Mouse (Mus musculus): ENCODE measurements around the gene Raver2. TPM values are rescaled to one million over a fixed set of nuclear protein-coding genes. Genes with fewer than 3 reads are reported as not detected.
A peak's percentile ranks its signal among the peaks of the same experiment; 100 is the strongest.

The Raver2 gene
- total RNA-seq, 1 experiment = 8.8 TPM

DNA sequence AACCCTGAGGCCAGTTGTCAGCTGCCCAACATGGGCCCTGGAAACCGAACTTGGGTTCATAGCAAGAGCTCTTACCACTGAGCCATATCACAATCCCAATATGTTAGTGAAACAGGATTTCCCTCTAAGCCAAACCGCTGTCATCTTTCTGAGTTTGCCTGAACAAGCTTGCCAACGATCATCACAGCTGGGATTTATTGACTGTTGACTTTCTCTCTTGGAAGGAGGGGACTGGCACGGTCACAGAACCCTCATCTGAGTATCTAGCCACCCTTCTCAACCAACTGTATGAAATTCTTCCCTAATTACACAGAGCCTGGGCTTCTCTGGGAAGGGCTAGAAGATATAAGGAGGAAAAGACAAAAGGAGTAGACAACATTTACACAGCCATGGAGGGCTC is 22.2 kb upstream of the Raver2 start:
- Histone ChIP-seq H3K4me1 (ENCODE audit: control insufficient read depth in 2 of 2, insufficient read depth in 2 of 2, low read length in 2 of 2, poor library complexity in 1 of 2) (no peaks in the 10 kb centered on the region), H3K9ac (ENCODE audit: insufficient read depth, low read depth, low read length, poor library complexity, severe bottlenecking) (no peak overlapping the region), H3K9me3 (ENCODE audit: control insufficient read depth, insufficient read depth, low read depth, low read length) (no peaks in the 10 kb centered on the region), H3K36me3 (ENCODE audit: control insufficient read depth, insufficient read depth, low read length, poor library complexity, severe bottlenecking) (no peaks in the 10 kb centered on the region), H3K4me3 (ENCODE audit: insufficient read depth in 1 of 2, low read depth in 1 of 2, low read length in 2 of 2, poor library complexity in 1 of 2, severe bottlenecking in 1 of 2) (no peak overlapping the region), H3K27ac (ENCODE audit: insufficient read depth, low read depth, low read length, poor library complexity, severe bottlenecking) (no peak overlapping the region)
- TF ChIP-seq CHD2 (IDR thresholded peaks at IDR 0.05; ENCODE audit: low read depth, low read length) = no peak
- no peak for TF ChIP-seq HCFC1 (IDR thresholded peaks at IDR 0.05; ENCODE audit: borderline replicate concordance, insufficient read depth, low read length)
- TF ChIP-seq ZC3H11A (IDR thresholded peaks at IDR 0.05; ENCODE audit: borderline replicate concordance, low read depth, low read length) = no peak
- no peak for TF ChIP-seq MAFK (IDR thresholded peaks at IDR 0.05; ENCODE audit: insufficient read depth, low read depth, low read length)
- no peak for TF ChIP-seq ZNF384 (IDR thresholded peaks at IDR 0.05; ENCODE audit: low read depth, low read length)
- in situ Hi-C loops (cut with MboI; ENCODE audit: low sequenced_read_pairs in 2 of 2, unreplicated experiment in 2 of 2) = no loop called here
- DNase-seq (ENCODE audit: low read depth, low spot score) = no peak

DNA sequence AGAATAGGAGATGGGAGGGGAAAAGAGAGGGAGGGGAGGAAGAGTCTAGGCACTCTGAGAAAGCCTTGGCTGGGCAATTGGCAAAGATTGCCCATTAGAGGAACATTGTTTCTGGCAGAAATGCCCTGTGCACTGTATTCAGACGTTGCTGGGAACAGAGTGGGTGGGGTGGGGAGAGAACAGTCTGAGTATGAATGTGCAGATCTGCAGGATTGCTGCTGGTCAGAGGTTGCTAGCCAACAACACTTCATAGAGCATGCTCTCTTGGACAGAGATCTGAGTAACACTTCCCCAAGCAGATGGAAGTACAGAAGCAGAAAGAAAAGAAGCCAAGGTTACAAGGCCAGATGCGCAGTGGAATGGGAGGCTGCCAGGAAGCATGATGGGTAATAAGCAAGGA is 6.6 kb upstream of the Raver2 start:
- Histone ChIP-seq H3K27ac (ENCODE audit: insufficient read depth, low read depth, low read length, poor library complexity, severe bottlenecking) (no peak overlapping the region), H3K4me1 (ENCODE audit: control insufficient read depth in 2 of 2, insufficient read depth in 2 of 2, low read length in 2 of 2, poor library complexity in 1 of 2) (no peaks in the 10 kb centered on the region), H3K36me3 (ENCODE audit: control insufficient read depth, insufficient read depth, low read length, poor library complexity, severe bottlenecking) (no peaks in the 10 kb centered on the region), H3K9ac (ENCODE audit: insufficient read depth, low read depth, low read length, poor library complexity, severe bottlenecking) (no peak overlapping the region), H3K4me3 (ENCODE audit: insufficient read depth in 1 of 2, low read depth in 1 of 2, low read length in 2 of 2, poor library complexity in 1 of 2, severe bottlenecking in 1 of 2) (no peak overlapping the region), H3K9me3 (ENCODE audit: control insufficient read depth, insufficient read depth, low read depth, low read length) (no peaks in the 10 kb centered on the region)
- in situ Hi-C loops (cut with MboI; ENCODE audit: low sequenced_read_pairs in 2 of 2, unreplicated experiment in 2 of 2) = no loop called here
- DNase-seq (ENCODE audit: low read depth, low spot score) = no peak
- TF ChIP-seq ZNF384 (IDR thresholded peaks at IDR 0.05; ENCODE audit: low read depth, low read length) (no peak), ZC3H11A (IDR thresholded peaks at IDR 0.05; ENCODE audit: borderline replicate concordance, low read depth, low read length) (no peak), CHD2 (IDR thresholded peaks at IDR 0.05; ENCODE audit: low read depth, low read length) (no peak), HCFC1 (IDR thresholded peaks at IDR 0.05; ENCODE audit: borderline replicate concordance, insufficient read depth, low read length) (no peak), MAFK (IDR thresholded peaks at IDR 0.05; ENCODE audit: insufficient read depth, low read depth, low read length) (no peak)

DNA sequence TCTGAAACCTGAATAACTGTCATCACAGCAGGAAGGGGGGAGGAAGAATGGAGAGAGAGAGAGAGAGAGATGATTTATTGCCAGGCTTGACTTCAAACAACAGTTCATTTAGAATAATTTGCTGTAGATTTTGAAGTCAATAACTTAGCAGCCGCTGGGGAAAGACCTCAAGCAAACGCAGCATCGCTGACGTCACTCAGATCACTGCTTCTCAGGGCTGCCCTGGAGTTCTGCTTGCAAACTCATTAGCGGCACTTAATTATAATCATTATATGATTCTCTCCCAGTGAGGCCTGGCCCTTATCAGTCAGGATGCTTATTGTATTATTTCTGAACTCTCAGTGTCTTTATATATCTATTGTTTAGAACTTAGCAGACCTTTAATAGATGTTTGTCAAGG is 2.4 kb upstream of the Raver2 start:
- Histone ChIP-seq H3K9me3 (ENCODE audit: control insufficient read depth, insufficient read depth, low read depth, low read length) (no peaks in the 10 kb centered on the region), H3K36me3 (ENCODE audit: control insufficient read depth, insufficient read depth, low read length, poor library complexity, severe bottlenecking) (no peaks in the 10 kb centered on the region), H3K4me1 (ENCODE audit: control insufficient read depth in 2 of 2, insufficient read depth in 2 of 2, low read length in 2 of 2, poor library complexity in 1 of 2) (no peaks in the 10 kb centered on the region), H3K9ac (ENCODE audit: insufficient read depth, low read depth, low read length, poor library complexity, severe bottlenecking) (no peak overlapping the region), H3K4me3 (ENCODE audit: insufficient read depth in 1 of 2, low read depth in 1 of 2, low read length in 2 of 2, poor library complexity in 1 of 2, severe bottlenecking in 1 of 2) (no peak overlapping the region), H3K27ac (ENCODE audit: insufficient read depth, low read depth, low read length, poor library complexity, severe bottlenecking) (no peak overlapping the region)
- DNase-seq (ENCODE audit: low read depth, low spot score) = no peak
- in situ Hi-C loops (cut with MboI; ENCODE audit: low sequenced_read_pairs in 2 of 2, unreplicated experiment in 2 of 2) = no loop called here
- no peak for TF ChIP-seq CHD2 (IDR thresholded peaks at IDR 0.05; ENCODE audit: low read depth, low read length)

DNA sequence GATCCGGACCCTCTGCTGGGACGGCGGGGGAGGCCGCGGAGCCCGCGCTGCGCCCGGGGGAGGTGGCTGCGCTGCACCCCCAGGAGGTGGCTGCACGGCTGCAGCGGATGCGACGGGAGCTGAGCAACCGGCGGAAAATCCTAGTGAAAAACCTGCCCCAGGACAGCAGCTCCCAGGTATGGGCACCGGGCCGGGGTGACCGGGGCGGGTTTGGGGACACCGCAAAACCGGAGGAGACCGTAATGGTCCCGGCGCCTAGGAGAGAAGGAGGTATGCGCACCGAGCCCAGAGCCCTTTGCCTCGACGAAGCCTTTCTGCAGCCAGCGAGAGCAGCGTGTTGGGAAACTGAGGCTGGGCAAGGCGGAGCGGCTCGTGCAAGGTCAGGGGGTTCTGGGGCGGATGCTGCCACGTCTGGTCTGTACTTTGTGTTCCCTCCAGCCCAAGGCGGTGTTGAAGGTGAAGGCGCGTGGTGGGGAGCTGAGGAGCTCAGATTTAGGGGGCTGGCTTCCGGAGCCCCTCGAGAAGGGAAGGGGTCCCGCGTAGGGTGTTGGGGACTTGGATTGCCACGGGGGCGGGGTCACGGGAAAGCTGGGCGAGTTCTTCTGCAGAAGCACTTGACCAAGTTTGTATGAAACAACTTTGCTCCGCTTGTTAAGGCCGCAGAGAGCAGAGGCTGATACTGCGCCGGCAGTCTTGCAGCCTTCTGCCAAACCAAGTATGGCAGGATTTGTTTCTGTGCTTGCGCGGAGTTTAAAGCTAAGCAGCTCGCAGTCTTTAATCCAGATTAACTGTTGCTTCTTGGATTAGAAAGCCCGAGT is 580 bp downstream of the Raver2 start:
- Histone ChIP-seq H3K4me3 (ENCODE audit: insufficient read depth in 1 of 2, low read depth in 1 of 2, low read length in 2 of 2, poor library complexity in 1 of 2, severe bottlenecking in 1 of 2) (peak overlapping the region; percentile 82 to 86), H3K4me1 (ENCODE audit: control insufficient read depth in 2 of 2, insufficient read depth in 2 of 2, low read length in 2 of 2, poor library complexity in 1 of 2) (no peaks in the 10 kb centered on the region), H3K9me3 (ENCODE audit: control insufficient read depth, insufficient read depth, low read depth, low read length) (no peaks in the 10 kb centered on the region), H3K9ac (ENCODE audit: insufficient read depth, low read depth, low read length, poor library complexity, severe bottlenecking) (peak overlapping the region; percentile 82), H3K27ac (ENCODE audit: insufficient read depth, low read depth, low read length, poor library complexity, severe bottlenecking) (no peak overlapping the region), H3K36me3 (ENCODE audit: control insufficient read depth, insufficient read depth, low read length, poor library complexity, severe bottlenecking) (no peaks in the 10 kb centered on the region)
- TF ChIP-seq ZC3H11A (IDR thresholded peaks at IDR 0.05; ENCODE audit: borderline replicate concordance, low read depth, low read length) (no peak), MAFK (IDR thresholded peaks at IDR 0.05; ENCODE audit: insufficient read depth, low read depth, low read length) (no peak), CHD2 (IDR thresholded peaks at IDR 0.05; ENCODE audit: low read depth, low read length) (no peak), ZNF384 (IDR thresholded peaks at IDR 0.05; ENCODE audit: low read depth, low read length) (no peak), HCFC1 (IDR thresholded peaks at IDR 0.05; ENCODE audit: borderline replicate concordance, insufficient read depth, low read length) (no peak)
- in situ Hi-C loops (cut with MboI; ENCODE audit: low sequenced_read_pairs in 2 of 2, unreplicated experiment in 2 of 2) = no loop called here
- no peak for DNase-seq (ENCODE audit: low read depth, low spot score)

DNA sequence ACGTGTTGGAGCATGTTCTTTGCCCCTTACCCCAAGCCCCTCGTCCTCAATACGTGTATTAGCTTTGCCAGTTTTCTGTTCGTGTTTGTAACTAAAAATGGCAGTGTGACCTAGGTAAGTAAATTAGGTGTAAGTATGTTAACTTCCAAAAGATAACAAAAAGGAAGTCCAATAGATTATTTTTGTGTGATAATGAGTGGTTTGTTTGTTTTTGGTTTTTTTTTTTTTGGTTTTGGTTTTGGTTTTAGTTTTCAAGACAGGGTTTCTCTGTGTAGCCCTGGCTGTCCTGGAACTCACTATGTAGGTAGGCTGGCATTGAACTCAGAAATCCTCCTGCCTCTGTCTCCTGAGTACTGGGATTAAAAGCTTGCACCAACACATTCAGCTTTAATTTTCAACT is 2.8 kb downstream of the Raver2 start:
- no peak overlapping the region for H3K4me3 ChIP-seq (ENCODE audit: insufficient read depth in 1 of 2, low read depth in 1 of 2, low read length in 2 of 2, poor library complexity in 1 of 2, severe bottlenecking in 1 of 2)
- in situ Hi-C loops (cut with MboI; ENCODE audit: low sequenced_read_pairs in 2 of 2, unreplicated experiment in 2 of 2) = no loop called here
- no peak overlapping the region for H3K27ac ChIP-seq (ENCODE audit: insufficient read depth, low read depth, low read length, poor library complexity, severe bottlenecking)
- no peak overlapping the region for H3K9ac ChIP-seq (ENCODE audit: insufficient read depth, low read depth, low read length, poor library complexity, severe bottlenecking)
- no peak for TF ChIP-seq ZNF384 (IDR thresholded peaks at IDR 0.05; ENCODE audit: low read depth, low read length)
- no peak for TF ChIP-seq CHD2 (IDR thresholded peaks at IDR 0.05; ENCODE audit: low read depth, low read length)
- TF ChIP-seq ZC3H11A (IDR thresholded peaks at IDR 0.05; ENCODE audit: borderline replicate concordance, low read depth, low read length) = no peak
- no peak for TF ChIP-seq MAFK (IDR thresholded peaks at IDR 0.05; ENCODE audit: insufficient read depth, low read depth, low read length)
- no peak for TF ChIP-seq HCFC1 (IDR thresholded peaks at IDR 0.05; ENCODE audit: borderline replicate concordance, insufficient read depth, low read length)
- H3K4me1 ChIP-seq (ENCODE audit: control insufficient read depth in 2 of 2, insufficient read depth in 2 of 2, low read length in 2 of 2, poor library complexity in 1 of 2) = no peaks in the 10 kb centered on the region
- DNase-seq (ENCODE audit: low read depth, low spot score) = no peak
- no peaks in the 10 kb centered on the region for H3K36me3 ChIP-seq (ENCODE audit: control insufficient read depth, insufficient read depth, low read length, poor library complexity, severe bottlenecking)
- H3K9me3 ChIP-seq (ENCODE audit: control insufficient read depth, insufficient read depth, low read depth, low read length) = no peaks in the 10 kb centered on the region
